Mouse (Mus musculus) megakaryocyte, embryonic 14.5 days (primary cell): Measurements from ENCODE around the gene Men1. TPM values are rescaled to one million over a fixed set of nuclear protein-coding genes. Genes with fewer than 3 reads are reported as not detected.

Source experiments
- H3K27me3 ChIP-seq: replicated peaks from 2 replicates; pipeline ENCODE3; 2012; ENCODE audit warnings: inconsistent platforms
- H3K36me3 ChIP-seq: replicated peaks from 2 replicates; pipeline ENCODE3; 2012; ENCODE audit warnings: low read length, inconsistent platforms, mixed read lengths
- H3K4me1 ChIP-seq: 2 replicates; pipeline ENCODE4 v1.6.1; 2012; ENCODE audit warnings: inconsistent platforms
- H3K4me3 ChIP-seq: replicated peaks from 2 replicates; pipeline ENCODE3; 2012; ENCODE audit warnings: moderate library complexity, mild to moderate bottlenecking, inconsistent platforms
- H3K9me3 ChIP-seq: 2 replicates; pipeline ENCODE4 v1.6.1; 2012; ENCODE audit warnings: inconsistent platforms
- FLI1 ChIP-seq: IDR thresholded peaks from 2 replicates; pipeline ENCODE4 v1.6.1; 2012; ENCODE audit warnings: low read length, inconsistent platforms, mixed read lengths
- GATA1 ChIP-seq: IDR thresholded peaks from 3 replicates; pipeline ENCODE4 v1.6.1; 2012; ENCODE audit warnings: mixed read lengths, low read length, inconsistent platforms, borderline replicate concordance
- polyA plus RNA-seq: library from polyadenylated mRNA; stranded (reverse); fragments of >175 nt; gene quantifications from 2 replicates; pipeline ENCODE4 v1.2.3, GENCODE M21; 2012; ENCODE audit warnings: low replicate concordance; ENCODE audit not compliant: insufficient read depth

Gene Men1
- polyA plus RNA-seq, 1 experiment = 70.2 TPM

DNA sequence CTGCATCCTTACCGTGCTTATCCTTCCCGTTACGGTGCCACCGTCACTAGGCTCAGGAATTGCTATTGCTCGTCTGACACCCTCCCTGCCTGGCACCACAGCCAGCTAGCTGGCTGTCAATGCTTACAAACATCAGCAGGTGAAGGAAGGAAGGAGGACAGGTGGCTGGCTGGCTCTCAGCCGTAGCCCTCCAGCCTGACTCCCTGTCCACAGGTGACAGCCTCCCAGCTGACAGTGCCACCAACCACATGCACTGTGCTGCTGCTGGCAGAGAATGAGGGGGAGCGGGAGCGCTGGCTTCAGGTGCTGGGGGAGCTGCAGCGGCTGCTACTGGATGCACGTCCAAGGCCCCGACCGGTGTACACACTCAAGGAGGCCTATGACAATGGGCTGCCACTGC is 16.6 kb upstream of the Men1 start:
- Histone ChIP-seq H3K4me1 (peaks cover 10% of the 10 kb centered on the region; the same call in 1 of the 2 replicates), H3K36me3 (peaks cover 100% of the 10 kb centered on the region), H3K27me3 (peaks cover 43% of the 10 kb centered on the region), H3K4me3 (peak overlapping the region; percentile 5), H3K9me3 (no peaks in the 10 kb centered on the region)
- no peak for TF ChIP-seq FLI1
- TF ChIP-seq GATA1 = no peak

DNA sequence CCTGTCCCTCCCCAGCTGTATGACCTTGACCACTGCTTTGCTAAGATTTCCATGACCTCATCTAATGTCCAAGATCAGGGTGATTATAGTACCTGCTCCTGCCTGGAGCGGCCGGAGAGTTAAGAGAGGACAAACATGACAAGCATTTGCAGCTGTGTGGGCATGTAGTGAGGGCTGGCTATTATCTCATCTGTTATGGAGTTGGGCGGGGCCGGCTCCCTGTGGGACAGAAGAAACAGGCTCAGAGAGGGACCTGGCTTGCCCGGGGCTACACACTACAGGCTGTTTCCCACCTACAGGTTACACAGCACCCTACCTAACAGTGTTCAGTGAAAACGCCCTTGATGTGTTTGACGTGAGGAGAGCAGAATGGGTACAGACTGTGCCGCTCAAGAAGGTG is 13.4 kb upstream of the Men1 start:
- Histone ChIP-seq H3K27me3 (peaks cover 40% of the 10 kb centered on the region), H3K9me3 (no peaks in the 10 kb centered on the region), H3K36me3 (peaks cover 77% of the 10 kb centered on the region), H3K4me1 (peaks cover 4% of the 10 kb centered on the region; the same call in 1 of the 2 replicates), H3K4me3 (no peak overlapping the region)
- no peak for TF ChIP-seq GATA1
- TF ChIP-seq FLI1 = no peak

DNA sequence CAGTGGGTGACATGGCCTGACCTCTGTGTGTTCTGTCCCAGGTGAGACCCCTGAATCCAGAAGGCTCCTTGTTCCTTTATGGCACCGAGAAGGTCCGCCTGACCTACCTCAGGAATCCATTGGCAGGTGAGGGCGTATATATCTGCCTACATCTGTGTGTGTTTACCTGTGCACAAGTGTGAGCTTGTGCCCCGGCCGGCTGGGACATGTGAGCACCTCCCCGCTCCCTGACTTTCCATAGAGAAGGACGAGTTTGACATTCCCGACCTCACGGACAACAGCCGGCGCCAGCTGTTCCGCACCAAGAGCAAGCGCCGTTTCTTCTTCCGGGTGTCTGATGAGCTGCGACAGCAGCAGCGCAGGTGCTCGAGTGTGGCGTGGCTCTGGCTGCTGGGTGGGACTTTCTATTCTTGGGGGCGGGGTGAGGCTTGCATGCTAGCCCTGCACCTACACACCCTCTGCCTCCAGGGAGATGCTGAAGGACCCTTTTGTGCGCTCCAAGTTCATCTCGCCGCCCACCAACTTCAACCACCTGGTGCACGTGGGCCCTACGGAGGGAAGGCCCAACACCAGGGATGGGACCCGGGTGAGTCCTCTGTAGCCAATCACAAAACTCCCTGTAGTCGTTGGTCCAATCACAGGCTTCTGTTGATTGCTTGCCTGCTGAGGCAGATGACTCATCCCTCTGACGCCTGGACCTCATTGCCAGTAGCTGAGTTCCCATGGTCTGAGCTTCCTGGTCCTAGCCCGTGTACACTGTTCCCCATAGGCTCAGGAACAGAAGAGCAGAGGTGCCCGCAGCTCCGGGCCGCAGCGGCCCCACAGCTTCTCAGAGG is 12.8 kb upstream of the Men1 start:
- Histone ChIP-seq H3K9me3 (no peaks in the 10 kb centered on the region), H3K36me3 (peaks cover 70% of the 10 kb centered on the region)

DNA sequence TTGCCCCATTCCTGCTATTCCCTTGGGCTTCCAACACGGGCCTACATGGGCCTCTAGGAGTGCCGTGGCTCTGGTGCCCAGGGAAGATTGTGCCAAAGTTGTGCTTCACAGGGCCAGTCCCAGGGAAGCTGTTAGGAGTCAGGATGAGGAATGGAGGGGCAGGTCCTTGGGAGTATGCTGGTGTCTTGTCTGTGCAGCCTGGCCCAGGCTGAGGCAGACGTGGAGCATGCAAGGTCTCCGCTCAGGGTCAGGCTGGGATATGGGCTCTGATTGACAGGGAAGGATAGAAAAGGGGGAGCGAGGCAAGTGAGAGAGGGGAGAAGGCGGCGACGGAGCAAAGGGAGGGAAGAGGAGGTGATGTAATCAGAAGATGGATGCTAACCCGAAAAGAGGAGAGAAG is 10.0 kb upstream of the Men1 start:
- Histone ChIP-seq H3K9me3 (no peaks in the 10 kb centered on the region), H3K4me3 (no peak overlapping the region), H3K27me3 (peaks cover 24% of the 10 kb centered on the region), H3K4me1 (no peaks in the 10 kb centered on the region; the same call in 1 of the 2 replicates), H3K36me3 (peaks cover 43% of the 10 kb centered on the region)
- no peak for TF ChIP-seq FLI1

More for the DNA sequence above, 12.8 kb upstream of the Men1 start:
- Histone ChIP-seq H3K4me3 (no peak overlapping the region), H3K27me3 (peaks cover 36% of the 10 kb centered on the region), H3K4me1 (peaks cover 4% of the 10 kb centered on the region; the same call in 1 of the 2 replicates)
- no peak for TF ChIP-seq FLI1

DNA sequence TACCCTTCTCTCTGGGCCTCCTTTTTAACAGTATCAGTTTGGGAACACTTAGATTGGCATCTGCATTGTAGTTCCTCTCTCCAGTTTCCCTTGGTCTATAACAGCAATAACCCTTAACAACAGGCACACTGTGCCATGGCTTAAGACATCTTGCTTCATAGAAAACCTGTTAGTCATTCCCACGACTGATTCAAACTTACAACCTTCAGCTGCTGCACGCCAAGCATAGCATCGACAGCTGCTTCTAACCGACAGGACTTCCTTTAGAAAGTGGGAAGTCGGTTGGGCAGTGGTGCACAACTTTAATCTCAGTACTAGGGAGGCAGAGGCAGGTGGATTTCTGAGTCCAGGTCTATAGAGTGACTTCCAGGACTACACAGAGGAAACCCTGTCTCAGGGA is 3.6 kb upstream of the Men1 start:
- TF ChIP-seq FLI1 (no peak), GATA1 (no peak)
- peak overlapping the region; percentile 89 for H3K4me3 ChIP-seq
- H3K9me3 ChIP-seq = no peaks in the 10 kb centered on the region
- peaks cover 2% of the 10 kb centered on the region for H3K27me3 ChIP-seq
- peaks cover 37% of the 10 kb centered on the region for H3K4me1 ChIP-seq
- H3K36me3 ChIP-seq = no peaks in the 10 kb centered on the region

DNA sequence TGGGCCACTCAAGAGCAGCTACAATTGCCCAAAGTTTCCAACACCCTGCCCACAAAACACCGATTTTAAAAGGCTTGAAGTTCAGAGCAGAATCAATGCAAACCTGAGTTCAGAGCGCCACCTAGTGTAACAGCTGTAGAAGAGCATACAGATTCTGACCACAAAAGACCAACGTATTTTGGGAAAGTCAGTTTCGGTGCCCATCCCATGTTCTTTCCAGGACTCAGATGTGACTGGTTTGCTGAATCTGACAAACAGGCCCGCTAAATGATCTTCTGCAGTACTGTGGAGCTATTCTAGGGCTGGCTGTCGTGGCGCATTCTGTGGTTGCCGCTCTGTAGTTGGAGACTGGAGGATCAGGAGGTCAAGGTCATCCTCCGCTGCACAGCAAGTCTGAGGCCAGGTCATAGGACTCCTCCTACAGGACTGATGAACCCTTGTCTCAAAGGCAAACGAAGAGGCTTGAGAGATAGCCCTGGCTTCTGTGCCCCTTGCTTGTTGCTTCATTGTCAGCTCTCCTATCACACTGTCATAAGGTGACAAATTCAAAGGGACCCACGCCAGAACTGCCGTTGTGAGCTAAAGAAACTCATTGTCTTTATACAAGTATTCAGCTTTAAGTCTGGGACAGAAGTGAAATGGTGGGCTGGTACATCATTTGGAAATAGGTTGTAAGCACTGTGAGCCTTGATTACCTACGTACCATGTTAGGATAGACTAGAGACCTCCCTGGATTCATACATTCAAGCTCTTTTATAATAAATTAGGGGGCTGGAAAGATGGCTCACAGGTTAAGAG is 2.9 kb upstream of the Men1 start:
- peak overlapping the region; percentile 89 for H3K4me3 ChIP-seq
- peaks cover 7% of the 10 kb centered on the region for H3K36me3 ChIP-seq
- no peaks in the 10 kb centered on the region for H3K9me3 ChIP-seq
- peaks cover 45% of the 10 kb centered on the region for H3K4me1 ChIP-seq
- TF ChIP-seq GATA1 (no peak), FLI1 (no peak)
- peaks cover 2% of the 10 kb centered on the region for H3K27me3 ChIP-seq

DNA sequence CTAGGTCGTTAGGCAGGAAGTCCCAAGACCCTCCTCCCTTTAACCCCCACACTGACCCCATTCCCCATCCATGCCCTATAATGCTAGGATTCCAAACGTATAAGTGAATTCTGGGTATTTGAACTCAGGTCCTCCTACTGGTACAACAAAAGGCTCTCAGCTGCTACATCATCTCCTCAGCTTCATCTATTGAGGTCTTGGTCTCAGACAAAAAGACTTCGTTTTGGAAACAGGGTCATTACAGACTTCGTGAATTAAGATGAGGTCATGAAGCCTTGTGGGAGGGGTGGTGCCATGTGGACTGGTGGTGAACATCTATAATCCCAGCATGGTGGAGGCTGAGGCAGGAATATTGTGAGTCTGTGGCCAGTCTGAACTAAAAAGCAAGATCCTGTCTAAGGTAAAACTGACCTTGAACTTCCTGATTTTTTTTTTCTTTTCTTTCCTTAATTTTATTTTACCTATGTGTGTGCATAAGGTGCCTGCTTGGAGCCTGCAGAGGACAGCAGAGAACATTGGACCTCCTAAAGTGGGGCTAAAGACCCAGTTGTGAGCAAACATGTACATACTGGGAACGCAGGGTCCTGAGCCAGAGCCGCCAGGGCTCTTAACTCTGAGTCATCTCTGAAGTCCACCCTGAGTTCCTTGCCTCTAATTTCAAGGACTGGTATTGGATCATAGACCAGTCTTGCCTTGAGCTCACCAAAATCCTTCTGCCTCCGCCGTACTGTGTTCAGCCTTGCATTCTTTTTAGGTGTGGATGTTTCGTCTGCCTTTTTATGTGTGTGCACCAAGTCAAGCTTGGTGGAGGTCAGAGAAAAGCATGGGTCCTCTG is 801 bp upstream of the Men1 start:
- TF ChIP-seq GATA1 (no peak), FLI1 (no peak)
- peak overlapping the region; percentile 97 for H3K4me3 ChIP-seq
- peaks cover 28% of the 10 kb centered on the region for H3K36me3 ChIP-seq
- H3K9me3 ChIP-seq = no peaks in the 10 kb centered on the region
- no peaks in the 10 kb centered on the region for H3K27me3 ChIP-seq
- H3K4me1 ChIP-seq = peaks cover 62% of the 10 kb centered on the region

DNA sequence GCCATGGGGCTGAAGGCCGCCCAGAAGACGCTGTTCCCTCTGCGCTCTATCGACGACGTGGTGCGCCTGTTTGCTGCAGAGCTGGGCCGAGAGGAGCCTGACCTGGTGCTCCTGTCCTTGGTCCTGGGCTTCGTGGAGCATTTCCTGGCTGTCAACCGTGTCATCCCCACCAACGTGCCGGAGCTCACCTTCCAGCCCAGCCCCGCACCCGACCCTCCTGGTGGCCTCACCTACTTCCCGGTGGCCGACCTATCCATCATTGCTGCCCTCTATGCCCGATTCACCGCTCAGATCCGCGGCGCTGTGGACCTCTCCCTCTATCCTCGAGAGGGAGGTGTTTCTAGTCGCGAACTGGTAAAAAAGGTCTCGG is 664 bp downstream of the Men1 start:
- peak overlapping the region; percentile 97 for H3K4me3 ChIP-seq
- no peaks in the 10 kb centered on the region for H3K9me3 ChIP-seq
- H3K27me3 ChIP-seq = no peaks in the 10 kb centered on the region
- H3K4me1 ChIP-seq = peaks cover 76% of the 10 kb centered on the region
- peaks cover 42% of the 10 kb centered on the region for H3K36me3 ChIP-seq
- TF ChIP-seq GATA1 (no peak), FLI1 (no peak)

DNA sequence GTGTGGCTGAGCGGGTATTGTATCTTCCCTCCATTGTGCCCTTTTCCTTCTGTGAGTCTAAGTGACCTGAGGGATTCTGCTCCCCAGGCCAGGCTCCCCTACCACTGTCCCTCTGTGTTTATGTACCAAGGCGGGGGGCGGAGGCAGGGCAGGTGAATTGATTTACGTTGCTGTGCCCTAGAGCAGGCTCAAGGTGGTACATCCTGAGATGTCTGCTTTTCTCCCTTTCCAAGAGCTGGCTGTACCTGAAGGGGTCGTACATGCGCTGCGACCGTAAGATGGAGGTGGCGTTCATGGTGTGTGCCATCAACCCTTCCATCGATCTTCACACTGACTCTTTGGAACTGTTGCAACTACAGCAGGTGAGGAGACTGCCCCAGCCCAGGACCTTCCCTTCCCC is 2.1 kb downstream of the Men1 start:
- Histone ChIP-seq H3K4me1 (peaks cover 75% of the 10 kb centered on the region), H3K9me3 (no peaks in the 10 kb centered on the region), H3K4me3 (peak overlapping the region; percentile 72), H3K27me3 (no peaks in the 10 kb centered on the region), H3K36me3 (peaks cover 44% of the 10 kb centered on the region)
- TF ChIP-seq FLI1 (no peak), GATA1 (no peak)
